Mouse (Mus musculus): ENCODE measurements at regions not wholly inside any gene's neighbourhood (a gene's known extent, or its start where the extent isn't known, plus 50 kb on each side); places are given as distances from the start of the nearest gene placed in this dataset.
A peak's percentile ranks its signal among the peaks of the same experiment; 100 is the strongest.

DNA sequence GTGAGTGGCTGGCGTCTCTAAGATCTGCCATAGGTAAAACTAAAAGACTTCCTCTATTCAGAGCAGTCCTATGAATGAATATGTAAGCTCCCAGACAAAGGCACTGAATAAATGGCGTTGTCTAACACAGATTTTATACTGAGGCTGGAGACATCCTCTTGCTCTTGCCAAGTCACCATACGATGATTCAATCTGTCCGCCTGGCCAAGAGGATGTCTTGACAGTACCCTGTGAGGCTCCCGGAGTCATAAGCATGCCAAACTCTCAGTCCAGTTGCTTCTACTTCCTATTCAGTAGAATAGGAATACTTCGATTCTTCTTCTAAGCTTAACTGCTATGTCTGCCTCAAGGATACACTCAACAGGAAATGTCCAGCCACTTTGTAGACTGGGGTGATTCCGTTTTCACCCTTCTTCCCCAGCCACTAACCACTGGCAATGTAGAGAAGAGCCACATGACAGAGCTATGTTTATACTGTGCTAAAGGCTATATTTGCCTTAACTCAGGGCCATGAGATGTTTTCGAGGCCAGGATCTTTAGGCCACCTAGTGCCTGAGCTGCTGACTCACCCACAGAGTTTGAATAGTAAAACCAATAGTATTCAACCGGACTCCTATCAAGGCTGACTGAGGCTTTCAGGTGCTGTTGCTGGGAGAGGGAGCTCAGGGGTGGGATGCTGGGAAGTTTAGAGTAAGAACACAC lies 188.7 kb upstream of the Atp5g3 start:
- no peak for DNase-seq

DNA sequence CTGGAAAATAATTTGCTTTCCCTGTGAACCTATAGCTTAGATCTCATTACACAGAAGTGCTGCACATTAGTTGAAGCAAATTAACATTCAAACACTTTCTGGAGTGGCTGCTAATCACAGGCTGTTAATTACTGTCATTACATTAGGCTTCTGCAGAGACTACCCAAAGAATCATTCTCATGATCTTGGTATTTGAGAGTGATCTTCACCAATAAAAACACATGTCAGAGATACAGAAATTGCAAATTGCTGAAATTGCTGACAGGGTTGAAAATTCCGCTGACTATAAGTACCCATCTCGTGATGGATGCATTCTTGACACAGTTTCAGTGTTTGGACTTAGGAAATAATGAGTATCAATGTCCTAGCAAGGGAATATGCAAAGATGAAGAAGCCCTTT lies 185.7 kb upstream of the Atp5g3 start:
- DNase-seq = no peak

DNA sequence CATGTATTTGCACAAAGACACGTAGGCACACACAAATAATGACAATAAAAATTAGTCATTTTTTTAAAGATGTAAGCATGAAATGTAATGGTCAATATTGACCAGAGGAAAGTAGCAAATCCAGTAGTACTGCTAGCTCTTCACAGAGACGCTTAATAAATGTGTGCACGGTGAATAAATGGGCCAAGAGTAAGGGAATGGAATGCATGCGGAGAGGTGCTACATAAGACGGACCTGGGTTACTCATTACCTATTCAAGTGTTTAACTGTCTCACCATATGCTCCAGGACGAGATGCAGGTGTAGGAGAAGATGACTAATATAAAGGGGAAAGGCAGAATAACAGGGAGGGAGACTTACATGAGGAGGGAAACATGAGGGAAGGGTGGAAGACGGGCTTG lies 182.4 kb upstream of the Atp5g3 start:
- DNase-seq = no peak

DNA sequence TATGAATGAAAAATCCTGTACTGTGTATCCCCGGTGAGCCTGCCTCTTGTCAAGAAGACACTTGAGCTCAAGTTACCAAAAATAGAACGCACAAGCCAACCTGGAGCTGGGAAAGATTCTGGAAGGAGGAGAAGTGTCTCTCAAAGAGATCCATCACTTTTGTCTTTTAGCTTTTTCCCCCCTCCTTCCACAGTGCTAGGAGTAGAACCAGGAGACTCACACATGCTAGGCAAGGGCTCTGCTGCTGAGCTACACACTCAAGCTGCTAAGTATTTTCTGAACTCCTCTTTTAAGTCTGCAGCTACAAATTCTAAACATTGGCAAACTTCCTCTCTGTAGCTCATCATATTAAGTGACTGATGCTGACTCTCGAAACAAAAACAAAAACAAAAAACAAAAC lies 176.2 kb upstream of the Atp5g3 start:
- DNase-seq = no peak

DNA sequence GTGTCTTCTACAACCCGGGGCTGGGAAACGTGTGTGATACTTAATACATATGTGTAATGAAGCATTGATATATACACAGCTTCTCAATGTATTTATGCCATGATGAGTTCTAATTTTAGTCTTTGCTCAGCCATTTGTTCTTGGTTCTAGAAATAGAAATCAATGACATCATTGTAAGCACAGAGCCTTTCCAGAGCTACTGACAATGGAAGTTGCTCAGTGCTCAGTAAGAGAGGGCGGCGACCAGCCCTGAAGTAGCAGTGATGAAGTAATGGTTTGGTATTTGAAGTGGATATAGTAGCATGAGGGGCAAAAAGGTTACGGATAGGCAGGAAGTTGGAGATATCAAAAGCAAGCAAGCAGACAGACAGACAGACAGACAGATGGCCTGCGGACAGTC lies 173.8 kb upstream of the Atp5g3 start:
- DNase-seq = no peak

DNA sequence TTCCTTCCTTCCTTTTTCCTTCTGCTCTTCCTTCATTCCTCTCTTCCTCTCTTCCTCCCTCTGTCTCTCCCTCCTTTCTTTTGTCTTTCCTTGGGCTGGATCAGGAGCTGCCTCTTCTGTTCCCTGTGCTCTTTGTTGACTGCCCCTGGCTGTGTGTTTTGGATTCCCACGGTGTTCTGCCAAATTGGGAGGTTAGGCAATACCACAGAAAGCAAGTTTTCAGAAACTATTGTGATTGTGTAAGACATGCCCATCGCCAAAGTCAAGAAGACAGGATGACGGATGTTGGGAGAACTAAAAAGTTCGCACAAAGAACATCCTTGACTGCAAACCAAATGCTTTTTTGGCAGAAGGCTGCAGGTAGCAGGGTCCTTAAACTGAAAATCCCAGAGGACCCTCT lies 165.6 kb upstream of the Atp5g3 start:
- no peak for DNase-seq

DNA sequence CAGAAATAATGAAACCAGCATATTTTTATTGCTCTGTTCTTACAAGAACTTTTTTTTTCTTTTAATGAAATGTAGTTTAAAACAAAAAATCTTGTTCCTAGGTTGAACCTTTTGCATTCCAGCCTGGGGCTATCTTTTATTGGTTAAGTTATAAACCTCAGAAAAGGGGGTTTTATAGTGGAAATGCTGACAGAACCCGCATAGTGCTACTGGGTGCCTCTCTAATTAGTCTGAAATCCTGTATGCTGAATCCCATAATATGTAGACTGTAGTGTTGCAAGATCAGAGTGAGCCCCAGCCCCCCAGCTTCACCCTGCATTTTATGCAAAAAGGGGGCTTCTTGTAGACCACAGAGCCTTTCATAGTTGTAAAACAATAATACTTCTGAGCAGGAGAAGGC lies 164.4 kb upstream of the Atp5g3 start:
- no peak for DNase-seq

DNA sequence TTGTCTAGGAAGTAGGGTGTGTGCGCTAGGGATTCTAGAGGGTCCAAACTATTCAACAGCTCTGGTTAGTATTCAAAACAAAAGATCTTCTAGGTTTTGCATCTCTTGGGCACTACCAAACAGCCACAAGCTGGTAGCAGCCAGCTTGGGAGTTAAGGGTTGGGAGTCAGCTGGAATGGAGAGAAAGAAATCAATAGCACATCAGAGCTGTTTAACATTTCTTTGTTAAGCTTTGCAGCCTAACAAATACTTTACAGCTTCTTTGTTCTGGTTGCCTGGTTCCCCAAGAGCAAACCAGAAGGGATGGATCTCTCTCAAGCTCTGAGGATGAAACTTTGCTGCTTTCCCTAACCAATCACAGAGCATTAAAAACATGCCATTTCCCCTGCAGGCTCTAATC lies 162.3 kb upstream of the Atp5g3 start:
- no peak for DNase-seq

DNA sequence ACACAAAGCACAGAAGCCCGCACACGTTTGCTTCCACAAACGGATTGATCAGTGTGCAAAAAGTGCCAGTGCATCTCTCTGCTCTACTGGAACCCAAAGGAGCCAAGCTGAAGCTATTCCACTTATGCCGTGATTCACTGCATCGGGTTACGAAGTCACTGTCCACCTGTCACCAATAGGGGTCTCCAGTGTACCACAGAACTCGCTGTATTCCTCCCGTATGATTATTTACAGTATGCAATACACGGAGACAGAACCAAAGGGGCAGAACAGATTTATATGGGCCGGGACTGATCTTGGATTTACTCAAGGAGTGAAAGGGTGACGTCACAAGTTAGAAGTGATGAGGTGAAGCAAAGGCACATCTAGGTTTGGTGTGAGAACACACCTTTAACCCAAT lies 155.5 kb upstream of the Atp5g3 start:
- DNase-seq = peak; percentile 19

DNA sequence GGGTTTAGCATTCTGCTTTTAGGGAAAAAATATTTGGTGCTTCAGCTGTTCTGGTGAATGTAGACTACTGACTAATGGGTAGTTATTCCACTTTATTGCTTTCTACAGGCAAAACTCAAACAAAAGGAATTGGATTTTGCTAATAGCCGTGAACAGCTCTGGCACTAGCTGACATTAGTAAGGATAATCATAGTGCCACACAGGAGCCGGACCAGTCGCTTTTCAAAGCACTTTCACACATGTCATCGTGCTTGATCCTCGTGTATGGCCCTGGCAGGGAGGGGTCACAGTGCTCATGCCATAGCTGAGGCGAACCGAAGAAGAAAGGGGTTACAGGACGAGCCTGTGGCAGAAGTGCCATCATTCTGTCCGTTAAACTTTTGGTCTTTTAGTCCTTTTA lies 153.2 kb upstream of the Atp5g3 start:
- no peak for DNase-seq

DNA sequence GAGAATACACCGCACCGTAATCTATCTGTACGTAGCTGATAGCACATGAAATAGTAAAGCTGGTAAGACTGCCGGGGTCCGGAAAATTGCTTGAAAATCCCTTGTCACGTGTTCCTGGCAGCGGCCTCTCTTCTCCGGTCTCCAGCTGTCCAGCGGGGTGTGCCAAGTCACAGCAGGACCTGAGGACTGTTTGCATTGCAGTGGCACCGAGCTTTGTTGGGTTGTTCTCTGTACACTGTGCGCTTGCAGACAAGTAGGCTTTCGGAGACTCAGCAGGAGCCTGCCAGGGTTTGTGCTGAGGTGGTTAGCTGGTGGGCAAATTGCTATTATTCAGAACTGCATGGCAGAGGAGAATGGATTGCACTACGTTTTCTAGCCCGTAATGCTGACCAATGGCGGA lies 152.7 kb upstream of the Atp5g3 start:
- DNase-seq = peak; percentile 18

DNA sequence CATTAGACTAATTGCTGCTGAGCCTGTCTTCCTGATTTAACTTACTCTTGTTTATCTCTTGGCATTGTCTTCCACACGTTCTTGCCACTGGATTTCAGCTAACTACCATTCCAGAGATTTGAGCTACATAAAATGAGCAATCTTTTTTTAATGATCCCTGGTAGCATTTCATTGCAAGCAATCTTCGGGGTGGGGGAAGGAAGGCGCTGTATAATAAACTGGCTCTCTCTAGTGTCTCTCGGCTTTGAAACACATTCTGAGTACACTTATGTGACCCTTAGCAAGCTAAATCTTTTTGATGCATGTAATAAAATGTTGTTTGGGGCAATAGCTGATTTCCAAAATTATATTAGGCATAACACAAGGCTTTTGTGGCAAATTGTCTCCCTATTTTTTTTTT lies 152.2 kb upstream of the Atp5g3 start:
- DNase-seq = no peak

DNA sequence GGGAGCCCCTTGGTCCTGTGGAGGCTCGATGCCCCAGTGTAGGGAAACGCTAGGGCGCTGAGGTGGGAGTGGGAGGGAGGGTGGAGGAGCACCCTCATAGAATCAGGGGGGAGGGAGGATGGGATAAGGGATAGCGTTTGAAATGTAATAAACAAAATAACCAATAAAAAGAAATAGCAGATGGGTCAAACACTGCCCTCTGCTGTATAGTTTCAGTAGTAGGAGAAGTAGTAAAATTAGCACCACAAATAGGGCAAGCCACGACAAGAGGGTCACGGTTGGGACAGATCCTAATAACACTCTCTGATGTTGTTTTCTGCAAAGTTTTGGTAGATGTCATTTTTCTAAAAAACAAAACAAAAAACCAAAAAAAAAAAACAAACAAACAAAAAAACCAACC lies 131.3 kb upstream of the Atp5g3 start:
- DNase-seq = no peak

DNA sequence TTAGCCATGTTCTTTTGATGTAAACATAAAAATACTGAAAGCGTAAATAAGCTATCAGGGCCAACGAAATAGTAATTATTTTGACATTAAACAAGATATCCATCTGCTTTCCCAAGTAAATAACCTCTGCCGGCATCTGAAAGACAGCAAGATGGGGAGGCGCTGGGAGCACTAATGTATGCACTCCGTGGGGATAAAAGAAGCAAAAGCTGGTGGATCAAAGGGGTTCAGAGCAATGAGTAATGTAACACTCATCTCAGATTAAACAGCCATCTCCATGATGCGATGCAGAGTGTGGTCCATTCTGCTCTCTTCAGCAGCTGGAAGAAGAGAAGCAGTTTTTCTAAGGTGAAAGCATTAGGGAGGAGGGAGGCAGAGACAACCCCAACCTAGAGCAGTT lies 128.5 kb upstream of the Atp5g3 start:
- DNase-seq = no peak

DNA sequence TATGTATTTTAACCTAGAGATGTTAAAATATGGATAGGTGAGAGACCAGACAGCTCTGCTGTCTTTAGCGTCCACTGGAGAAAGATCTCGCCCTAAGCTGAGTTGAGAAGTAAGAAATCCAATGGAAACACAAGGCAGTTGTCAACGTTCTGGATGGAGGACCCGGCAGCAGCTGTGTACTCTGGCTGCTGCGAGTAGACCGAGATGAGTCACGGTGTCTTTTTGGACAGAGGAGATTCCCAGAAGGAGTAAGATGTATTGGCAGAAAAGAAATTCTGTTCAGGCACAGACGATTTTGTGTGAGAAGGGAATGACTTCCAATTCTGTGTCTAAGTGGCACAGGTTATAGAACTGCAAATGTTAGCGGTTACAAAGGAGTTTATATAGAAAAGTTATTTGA lies 124.9 kb upstream of the Atp5g3 start:
- DNase-seq = peak; percentile 11

DNA sequence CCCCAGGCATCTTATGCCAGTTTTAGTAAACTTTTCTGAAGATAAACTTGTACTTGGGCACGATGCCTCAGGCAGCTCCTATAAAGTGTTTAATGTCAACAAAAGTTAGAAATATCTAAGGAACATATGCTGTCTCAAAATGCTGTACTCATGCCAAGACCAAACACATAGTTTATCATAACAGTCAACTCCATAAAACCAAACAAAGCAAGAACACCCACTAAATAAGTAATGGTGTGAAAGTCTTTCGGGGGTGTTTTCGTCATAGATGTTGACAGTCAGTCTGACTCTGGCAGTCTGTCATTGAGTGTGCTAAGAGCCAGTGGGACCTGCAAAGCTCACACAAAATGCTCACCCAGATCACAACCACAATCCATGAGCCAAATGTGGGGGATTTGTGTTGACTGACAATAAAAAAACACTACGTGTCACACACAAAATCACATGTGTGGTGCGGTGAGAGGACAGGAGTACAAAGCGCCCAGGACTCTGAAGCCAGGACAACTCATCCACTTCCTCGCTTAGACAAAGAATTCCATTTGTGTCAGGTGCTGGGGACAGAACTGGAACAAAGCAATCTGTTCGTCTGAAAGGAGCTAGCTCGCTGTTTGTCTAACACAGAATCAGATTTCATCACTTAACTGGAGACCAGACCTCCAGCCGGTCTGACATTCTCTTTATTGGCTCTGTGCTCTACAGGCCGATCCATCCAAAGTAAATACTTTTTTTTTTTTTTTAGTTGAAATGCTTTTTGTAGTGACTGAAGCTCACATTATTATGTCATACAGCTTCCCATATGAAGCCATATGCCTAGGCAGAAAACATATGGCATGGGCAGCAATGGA lies 121.3 kb upstream of the Atp5g3 start:
- no peak for DNase-seq

DNA sequence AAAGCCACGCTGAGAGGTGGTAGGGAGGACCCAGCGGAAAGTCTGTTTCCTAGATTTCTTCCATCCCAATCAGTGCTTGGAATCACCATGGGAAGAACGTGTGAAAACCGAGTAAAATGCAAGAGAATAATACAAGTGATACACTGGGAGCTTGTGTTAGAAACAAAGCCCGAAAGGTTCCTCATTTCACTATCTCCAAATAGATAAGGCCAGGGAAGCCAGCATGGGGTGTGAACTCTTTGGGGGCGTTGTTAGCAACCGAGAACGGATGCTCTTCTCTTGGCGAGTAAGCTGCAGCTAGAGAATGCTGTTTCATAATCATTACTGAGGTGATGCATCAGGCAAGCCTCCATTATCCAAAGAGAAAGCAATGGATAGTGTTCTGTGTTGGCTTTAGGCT lies 118.8 kb upstream of the Atp5g3 start:
- DNase-seq = no peak

DNA sequence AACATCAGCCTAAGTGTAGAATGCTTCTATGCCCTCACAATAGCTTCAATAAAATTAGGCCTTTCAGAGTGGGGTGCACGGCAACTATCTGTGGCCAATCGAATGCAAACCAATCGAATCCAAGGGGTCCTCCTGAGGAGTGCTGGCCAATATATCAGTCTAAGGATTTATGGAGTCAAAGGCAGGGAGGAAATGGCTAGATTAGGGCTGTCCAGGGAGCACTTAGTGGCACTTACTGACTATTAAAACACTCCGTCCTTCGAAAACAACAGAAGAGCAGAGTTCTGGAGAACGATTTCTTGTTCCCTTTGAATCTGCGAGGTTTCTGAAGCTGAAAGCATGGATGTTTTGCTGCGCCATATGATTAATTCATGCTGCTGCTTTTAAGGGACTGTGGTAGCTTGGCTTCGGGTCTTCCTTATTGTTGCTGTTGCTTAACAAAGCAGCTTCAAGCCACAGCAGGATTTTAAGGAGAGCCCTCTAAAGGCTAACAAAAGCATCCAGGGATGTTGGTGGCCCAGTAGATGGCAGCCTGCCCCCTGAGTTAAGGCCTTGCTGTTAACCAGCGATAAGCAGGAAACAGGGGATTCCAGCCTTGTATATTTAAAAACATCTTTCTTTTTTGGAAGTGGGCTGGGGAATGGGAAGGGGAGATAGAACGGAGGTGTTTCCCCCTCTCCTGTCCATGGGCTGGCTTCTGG lies 116.4 kb upstream of the Atp5g3 start:
- no peak for DNase-seq

DNA sequence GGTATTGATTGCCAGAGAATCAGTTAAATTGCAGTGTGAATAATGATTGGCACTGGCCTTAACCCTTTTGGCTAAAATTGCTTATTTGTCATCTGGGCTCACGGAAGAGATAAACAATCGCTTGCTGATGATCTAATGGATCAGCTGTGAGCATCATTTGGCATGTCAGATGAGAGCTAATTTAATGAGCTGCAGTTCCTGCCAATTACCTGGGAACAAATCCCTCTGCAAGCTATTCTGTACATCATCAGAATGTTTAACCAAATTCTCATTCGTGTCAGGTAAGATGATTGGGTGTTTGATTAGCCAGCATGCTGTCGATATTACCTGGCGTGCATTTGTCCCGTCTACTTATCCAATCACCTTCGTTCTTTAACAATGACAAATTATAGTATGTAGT lies 104.0 kb upstream of the Atp5g3 start:
- DNase-seq = no peak

DNA sequence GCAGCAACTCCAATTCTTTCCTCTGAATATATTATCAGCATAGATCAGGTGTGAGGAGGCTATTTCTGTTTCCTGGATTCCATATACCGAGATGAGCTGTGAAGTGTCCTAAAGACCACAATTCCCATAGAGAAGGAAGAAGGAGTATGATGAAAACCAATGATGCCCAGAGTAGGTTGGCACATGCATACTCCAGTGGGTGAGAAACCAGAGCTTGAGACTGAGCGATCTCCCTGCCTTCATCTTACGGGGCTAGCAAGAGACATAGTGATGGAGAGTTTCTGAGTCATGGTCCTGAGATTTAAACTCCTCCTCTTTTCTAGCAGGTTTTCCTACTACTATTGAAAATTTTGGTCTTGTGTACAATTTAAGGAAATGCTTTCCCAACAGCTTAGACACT lies 103.1 kb upstream of the Atp5g3 start:
- DNase-seq = no peak

DNA sequence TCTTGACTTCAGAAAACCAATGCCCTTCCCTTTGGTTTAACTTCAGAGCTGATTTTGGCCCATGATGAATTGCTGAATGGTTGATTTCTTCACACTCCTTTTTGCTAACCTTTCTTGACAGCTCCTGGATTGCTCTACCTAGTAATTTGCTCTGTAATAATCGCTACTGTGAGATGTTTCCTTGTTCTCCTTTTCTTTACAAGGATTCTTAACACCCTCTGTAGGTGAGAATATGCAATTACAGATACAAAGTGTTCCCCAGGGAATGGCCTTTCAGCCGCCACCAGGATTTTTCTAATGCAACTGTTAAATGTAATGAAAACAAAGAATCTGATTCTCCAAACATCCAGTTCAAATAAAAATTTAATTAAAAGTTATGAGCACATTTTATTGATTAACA lies 87.4 kb upstream of the Atp5g3 start:
- DNase-seq = no peak

DNA sequence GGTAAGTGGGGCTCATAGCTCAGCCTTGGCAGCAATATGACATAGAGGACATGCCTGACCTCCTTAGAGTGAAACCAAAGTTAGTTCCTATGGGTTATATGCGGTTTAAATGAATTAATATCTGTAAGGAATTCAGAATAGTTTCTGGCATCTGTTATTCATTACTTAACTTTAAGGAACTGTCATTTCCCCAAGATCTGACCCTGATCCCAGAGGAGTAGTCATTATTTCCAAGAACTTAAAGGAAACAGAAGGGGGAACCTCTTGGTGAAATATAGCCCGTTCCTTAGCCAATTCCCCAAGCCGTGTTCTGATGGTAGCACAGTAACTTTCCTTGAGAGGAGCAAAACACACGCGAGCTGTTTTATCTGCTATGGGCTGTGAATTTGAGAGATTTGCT lies 85.9 kb upstream of the Atp5g3 start:
- DNase-seq = no peak

DNA sequence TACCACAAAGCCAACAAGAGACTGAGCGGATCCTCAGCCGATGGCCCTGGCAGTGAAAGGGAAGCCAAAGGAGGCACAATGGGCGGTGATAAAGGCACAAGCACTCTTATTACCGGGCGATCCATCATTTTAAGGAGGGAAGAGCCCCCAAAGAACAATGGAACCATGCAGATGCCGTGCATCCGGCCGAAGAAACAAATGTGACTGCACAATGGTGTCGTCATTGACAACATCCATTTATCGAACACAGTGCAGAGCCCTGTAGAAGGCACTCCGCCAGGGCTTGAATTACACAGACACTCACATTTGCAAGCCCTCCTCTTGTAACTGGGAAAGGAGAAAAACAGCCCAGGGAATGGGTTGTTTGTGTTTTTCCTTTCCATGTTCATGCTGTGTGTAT lies 80.7 kb upstream of the Atp5g3 start:
- DNase-seq = no peak

Measured in gastrocnemius, postnatal 25 days (tissue).